Mouse (Mus musculus) telencephalon, adult 2 months (tissue): ENCODE measurements around the gene Xpr1.
A peak's percentile ranks its signal among the peaks of the same experiment; 100 is the strongest.
"Not testable (repeated sequence)": the region's sequence is repeated elsewhere in the genome, so short reads cannot be mapped to it uniquely, and the experiment has no call there.

Source experiments
- DNase-seq: peaks from one replicate; pipeline ENCODE4 v3.0.0-alpha.2; 2011; ENCODE audit warnings: low read depth, low spot score

Xpr1 gene

GRCm38 (mm10) chr1:155337315-155337714 is 79.9 kb downstream of the Xpr1 start:
- DNase-seq = no peak

- DNase-seq = no peak
Measured at GRCm38 (mm10) chr1:155335963-155336362, 81.3 kb downstream of the Xpr1 start.

- no peak for DNase-seq
Measured at GRCm38 (mm10) chr1:155322183-155322582, 95.0 kb downstream of the Xpr1 start.

GRCm38 (mm10) chr1:155320091-155320833 is 97.0 kb downstream of the Xpr1 start:
- DNase-seq = no peak

- no peak for DNase-seq
Measured at GRCm38 (mm10) chr1:155319513-155319912, 97.7 kb downstream of the Xpr1 start.

- no peak for DNase-seq
Measured at GRCm38 (mm10) chr1:155311672-155312071, 105.5 kb downstream of the Xpr1 start.

- peak; percentile 82 for DNase-seq
Measured at GRCm38 (mm10) chr1:155306879-155307278, 110.3 kb downstream of the Xpr1 start.

GRCm38 (mm10) chr1:155303402-155303801 is 113.8 kb downstream of the Xpr1 start:
- DNase-seq = no peak

GRCm38 (mm10) chr1:155297615-155298014 is 119.6 kb downstream of the Xpr1 start:
- peak; percentile 56 for DNase-seq

- no peak for DNase-seq
Measured at GRCm38 (mm10) chr1:155297203-155297602, 120.0 kb downstream of the Xpr1 start.

GRCm38 (mm10) chr1:155293446-155293845 is 123.8 kb downstream of the Xpr1 start:
- peak; percentile 60 for DNase-seq

GRCm38 (mm10) chr1:155289411-155289810 is 127.8 kb downstream of the Xpr1 start:
- DNase-seq = no peak

GRCm38 (mm10) chr1:155288033-155288432 is 129.2 kb downstream of the Xpr1 start:
- DNase-seq = no peak

GRCm38 (mm10) chr1:155283808-155284207 is 133.4 kb downstream of the Xpr1 start:
- DNase-seq = no peak

- peak; percentile 79 for DNase-seq
Measured at GRCm38 (mm10) chr1:155281003-155281793, 136.0 kb downstream of the Xpr1 start.

GRCm38 (mm10) chr1:155280306-155280705 is 136.9 kb downstream of the Xpr1 start:
- peak; percentile 43 for DNase-seq

- DNase-seq = no peak
Measured at GRCm38 (mm10) chr1:155276381-155277033, 140.7 kb downstream of the Xpr1 start.

GRCm38 (mm10) chr1:155275793-155276192 is 141.4 kb downstream of the Xpr1 start:
- DNase-seq = no peak

GRCm38 (mm10) chr1:155274976-155275375 is 142.2 kb downstream of the Xpr1 start:
- DNase-seq = no peak

GRCm38 (mm10) chr1:155272953-155273352 is 144.3 kb downstream of the Xpr1 start:
- no peak for DNase-seq

GRCm38 (mm10) chr1:155262496-155262895 is 154.7 kb downstream of the Xpr1 start:
- not testable (repeated sequence) for DNase-seq

- DNase-seq = no peak
Measured at GRCm38 (mm10) chr1:155254309-155254708, 162.9 kb downstream of the Xpr1 start.
